Mouse (Mus musculus) urinary bladder, postnatal 14 days (tissue): ENCODE measurements around the gene Ints6l.
"Not testable (repeated sequence)": the region's sequence is repeated elsewhere in the genome, so short reads cannot be mapped to it uniquely, and the experiment has no call there.

ENCODE experiments used
- DNase-seq: peaks from one replicate; pipeline ENCODE4 v3.0.0; 2021; ENCODE audit warnings: low spot score

Gene Ints6l

DNA sequence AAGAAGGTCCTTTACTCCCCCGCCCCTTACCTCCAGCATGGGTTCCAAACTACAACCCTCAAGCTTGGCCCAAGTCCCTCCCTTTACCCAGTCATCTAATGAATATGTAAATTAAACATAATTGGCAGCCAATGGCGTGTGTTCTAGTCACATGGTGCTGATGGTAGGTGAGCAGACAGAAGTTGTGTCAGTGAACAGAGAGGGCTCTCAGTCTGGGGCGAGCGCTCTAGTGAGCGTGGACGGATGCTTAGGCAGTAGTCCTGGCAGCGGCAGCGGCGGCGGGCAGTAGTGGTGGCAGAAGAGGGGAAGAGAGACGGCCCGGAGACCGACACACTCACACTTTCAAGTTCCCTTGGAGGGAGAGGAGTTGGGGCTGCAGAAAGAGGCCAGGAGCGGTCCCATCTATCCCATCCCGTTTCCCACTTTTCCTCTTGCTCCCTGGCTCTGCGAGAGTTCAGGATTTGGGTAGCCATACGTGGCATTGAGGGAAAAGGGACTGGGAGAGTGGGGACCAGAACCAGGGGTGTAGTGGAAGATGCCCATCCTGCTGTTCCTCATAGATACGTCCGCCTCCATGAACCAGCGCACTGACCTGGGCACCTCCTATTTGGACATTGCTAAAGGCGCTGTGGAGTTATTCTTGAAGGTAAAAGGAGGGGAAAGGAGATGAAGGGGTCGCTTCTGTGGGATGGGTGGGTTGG is at the start of gene Ints6l:
TSS of gene Ints6l (plus strand) at position 187 of the 701 bp plus-strand sequence.
- peak; percentile 69 for DNase-seq

DNA sequence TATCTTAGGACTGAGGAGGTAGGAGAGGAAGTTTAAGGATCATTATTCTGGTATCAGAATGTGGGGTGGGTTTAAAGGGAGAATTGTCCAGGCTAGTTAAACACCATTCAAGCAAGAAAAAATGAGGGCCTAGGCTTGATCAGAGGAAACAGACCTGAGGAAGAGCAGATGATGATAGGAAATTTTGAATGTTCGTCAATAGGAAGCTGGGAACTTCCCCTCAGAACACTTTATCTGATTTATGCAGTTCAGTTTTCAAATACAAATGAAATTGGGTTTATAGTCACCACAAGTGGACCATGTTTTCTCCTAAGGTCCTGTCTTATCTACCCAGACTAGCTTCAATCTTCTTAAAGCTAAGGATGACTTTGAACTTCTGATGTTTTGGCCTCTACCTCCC is 49.2 kb upstream of the Ints6l start:
- no peak for DNase-seq

DNA sequence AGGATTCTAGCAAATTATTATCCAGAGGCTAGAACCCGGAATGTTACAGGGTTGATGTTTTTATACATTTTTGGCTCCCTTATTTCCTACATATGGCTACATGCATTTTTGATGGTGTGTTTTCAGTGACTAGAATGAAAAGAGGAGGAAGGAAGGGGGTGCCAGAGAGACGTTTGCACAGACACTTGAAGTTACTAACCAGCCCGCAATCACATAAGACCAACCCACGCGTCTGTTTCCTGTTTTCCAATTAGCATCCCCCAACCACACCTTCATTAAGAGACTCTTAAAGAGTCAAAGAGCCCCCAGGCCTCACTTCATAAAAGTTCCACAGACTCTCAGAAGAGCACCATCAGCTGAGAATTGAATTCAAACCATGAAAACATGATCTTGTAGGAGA is 48.5 kb upstream of the Ints6l start:
- no peak for DNase-seq

DNA sequence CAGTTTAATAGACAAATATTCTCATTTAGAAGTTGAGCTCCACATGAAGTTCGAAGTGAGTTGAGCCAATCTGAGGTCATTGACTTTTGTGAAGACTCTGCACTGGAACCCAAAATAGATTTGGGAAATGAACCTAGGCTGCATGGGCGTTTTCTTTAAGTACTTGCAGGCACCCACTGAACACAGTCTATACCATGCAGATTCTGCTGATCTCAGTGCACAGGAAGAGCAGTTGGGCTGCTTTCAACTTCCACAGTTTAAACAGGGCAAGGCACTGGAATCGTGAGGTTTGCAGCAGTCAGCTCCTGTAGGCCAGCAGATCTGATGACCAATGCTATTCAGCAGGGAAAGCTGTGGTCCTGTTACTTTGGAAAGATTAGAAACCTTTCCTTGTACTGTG is 38.4 kb upstream of the Ints6l start:
- no peak for DNase-seq

DNA sequence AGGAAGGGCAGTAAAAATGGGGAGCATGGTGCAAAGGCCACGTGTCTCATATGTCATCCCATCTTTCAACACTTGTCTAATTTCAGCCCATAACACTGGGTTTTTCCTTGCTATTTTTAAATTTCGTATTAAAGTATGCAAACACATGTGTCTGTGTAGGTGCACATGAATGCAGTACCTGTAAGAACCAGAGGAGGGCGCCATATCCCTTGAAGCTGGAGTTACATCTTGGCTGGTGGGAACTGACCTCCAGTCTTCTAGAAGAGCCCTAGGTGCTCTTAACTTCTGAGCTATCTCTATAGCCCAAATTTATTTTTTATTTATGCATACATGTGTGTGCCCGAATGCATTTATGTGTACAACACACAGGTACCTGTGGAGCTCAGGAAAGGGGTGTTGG is 37.1 kb upstream of the Ints6l start:
- no peak for DNase-seq

DNA sequence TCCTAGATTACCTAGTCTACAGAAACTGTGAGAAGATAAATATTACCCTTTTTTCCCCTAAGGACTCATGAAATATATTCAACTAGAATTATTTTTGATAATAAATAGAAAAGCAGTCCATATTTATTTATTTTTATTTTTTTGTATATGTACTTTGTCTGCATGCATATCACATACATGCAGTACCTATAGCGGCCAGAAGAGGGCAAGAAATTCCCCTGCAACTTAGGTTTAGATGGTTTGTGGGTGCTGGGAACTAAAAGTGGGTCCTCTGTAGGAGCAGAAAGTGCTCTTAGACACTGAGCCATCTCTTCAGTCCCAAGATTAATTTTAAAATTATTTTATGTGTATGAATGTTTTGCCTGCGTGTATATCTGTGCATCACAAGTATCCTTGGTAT is 24.1 kb upstream of the Ints6l start:
- no peak for DNase-seq

DNA sequence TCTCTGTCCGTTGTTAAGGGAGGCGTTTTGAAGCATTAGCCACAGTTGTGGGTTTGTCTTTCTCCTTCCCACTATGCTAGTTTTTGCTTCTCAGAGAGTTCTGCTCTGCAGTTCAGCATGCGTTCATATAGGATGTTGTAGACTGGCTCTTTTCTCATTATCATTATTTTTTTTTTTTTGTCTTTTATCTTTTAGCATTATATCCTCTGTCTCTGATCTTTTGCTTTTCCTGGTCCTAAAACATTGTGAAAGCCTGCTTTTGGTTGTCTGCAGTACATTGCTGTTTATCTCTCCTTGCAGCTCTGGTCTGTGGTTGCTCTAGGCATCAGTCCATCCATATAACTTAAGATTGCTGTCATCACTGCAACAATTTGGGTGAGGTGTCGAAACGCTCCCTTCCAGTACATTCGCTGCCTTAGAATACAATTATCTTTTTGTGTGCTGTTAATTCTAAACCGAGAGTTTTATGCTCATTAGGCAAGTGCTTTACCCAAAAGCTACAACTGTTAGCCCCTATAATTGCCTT is 18.8 kb upstream of the Ints6l start:
- no peak for DNase-seq

DNA sequence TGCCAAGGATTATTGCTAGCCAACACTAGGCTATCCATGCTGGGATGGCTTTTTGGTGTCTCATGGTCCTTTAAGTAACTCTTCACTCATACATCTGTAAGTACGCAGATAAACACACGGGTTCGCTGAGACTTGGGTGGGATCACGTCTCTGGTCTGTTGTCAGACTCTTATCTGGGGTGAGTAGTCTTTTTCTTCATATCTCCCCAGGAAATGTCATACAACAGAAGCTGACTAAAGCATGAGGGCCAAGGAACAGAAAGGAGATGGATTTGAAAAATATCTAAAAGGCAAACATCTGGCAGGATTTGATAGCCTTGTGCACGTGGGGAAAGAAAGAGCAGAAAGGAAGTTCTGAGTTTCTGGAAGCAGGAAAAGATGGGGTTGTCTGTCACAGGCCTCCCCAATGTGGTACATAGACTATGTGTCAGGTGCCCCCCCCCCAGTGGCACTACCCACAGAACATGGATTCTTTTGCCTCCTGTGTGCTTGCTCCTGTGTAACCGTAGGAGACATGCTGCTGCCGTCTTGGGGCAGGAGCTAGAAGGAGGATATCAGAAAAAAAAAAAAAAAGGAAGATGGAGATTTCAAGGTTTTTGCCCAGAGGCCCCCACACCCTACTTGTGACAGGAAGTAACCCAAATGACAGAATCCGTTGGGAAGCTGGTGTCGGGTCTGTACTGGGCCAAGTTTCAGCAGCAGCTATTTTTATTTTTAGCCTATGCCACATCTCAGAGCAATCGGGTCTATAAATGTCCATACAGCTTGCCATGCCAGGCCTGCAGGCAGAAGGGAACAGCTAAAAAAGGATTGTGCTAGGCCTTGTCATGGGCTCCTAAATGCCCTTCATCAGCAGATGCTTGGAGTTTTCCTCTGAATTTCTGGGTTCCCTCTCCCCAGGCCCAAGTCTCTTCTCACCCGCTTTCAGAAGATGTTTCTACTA is 7.9 kb upstream of the Ints6l start:
- DNase-seq = no peak

DNA sequence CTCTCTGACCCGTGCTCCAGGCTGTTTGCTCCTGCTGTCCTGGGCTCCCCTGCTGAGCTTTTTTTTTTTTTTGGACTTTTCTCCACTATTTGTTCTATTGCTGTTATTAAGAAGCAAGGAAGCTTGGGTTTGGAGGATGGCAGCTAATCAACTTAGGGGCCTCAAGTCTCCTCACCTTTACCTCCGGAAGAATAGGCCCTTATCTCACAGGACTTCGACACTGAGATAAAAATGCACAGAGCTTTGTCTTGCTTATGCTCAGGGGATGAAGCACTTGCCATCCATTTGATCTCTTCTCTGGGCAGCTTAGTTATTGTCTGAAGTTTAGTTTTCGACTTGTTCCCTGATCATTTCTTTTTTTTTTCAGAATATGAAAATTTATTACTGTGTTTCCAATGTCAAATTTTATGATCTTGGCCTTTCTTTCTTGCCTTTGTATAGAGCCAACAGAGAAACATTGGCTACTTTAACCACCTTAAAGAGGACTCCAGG is 7.1 kb upstream of the Ints6l start, which contains the start of gene Gm2174:
TSS of gene Gm2174 (plus strand) at position 442 of the 492 bp plus-strand sequence.
- DNase-seq = no peak

DNA sequence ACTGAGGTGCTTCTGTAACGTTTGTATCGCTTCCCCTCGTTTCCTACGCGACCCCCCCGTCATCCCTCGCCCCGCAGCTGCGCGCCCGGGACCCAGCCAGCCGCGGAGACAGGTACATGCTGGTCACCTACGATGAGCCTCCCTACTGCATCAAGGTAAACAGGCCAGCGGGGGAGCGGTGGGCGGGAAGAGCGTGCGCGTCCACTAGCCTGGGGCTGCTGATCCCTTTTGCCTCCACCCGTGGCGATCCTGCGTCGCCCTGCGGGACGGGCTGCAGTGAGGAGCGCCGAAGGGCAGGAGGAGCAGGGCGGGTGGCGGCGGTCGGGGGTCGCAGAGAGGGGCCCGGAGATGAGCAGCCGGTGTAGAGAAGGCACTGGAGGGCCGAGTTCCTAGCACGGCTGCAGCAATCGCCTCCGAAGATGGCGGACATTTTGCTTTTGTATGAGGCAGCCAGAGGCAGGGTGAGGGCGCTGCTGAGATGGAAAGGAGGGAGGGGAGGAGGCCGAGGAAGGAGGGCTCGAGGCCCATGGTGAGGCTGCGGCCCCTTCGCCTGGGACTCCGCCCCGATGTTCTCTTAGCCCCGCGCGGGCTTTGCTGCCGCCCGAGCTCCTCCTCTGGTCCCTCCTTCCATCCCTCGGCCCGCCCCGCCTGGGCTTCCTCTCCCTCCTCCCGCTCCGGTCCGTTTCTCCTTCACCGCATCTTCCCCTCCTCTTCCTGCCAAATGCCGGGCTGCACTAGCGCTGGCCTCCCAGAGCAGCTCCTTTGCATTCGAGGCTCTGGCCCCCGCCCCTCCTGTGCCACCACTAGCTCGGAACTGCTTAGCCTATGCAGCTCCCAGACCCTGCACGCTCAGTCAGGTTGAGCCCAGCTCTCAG is 952 bp downstream of the Ints6l start:
- peak; percentile 88 for DNase-seq

DNA sequence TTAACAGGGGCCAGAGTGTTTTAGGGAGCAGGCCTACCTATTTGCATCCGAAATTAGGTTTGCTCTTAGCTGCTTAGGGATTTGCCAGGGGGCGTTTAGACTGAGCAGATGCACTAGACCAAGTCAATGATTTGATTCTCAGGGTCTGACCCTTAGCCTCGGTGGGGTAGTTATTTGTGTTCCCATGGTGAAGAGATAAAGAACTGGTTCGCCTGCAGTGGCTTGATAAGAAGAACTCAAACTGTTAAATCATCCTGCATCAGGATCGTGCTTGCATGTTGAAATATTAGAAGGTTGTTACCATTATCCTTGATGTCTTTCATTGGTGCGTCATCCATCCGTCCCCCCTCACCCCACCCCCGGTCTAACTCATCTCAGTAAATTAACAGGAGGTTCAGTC is 1.7 kb downstream of the Ints6l start:
- DNase-seq = no peak

DNA sequence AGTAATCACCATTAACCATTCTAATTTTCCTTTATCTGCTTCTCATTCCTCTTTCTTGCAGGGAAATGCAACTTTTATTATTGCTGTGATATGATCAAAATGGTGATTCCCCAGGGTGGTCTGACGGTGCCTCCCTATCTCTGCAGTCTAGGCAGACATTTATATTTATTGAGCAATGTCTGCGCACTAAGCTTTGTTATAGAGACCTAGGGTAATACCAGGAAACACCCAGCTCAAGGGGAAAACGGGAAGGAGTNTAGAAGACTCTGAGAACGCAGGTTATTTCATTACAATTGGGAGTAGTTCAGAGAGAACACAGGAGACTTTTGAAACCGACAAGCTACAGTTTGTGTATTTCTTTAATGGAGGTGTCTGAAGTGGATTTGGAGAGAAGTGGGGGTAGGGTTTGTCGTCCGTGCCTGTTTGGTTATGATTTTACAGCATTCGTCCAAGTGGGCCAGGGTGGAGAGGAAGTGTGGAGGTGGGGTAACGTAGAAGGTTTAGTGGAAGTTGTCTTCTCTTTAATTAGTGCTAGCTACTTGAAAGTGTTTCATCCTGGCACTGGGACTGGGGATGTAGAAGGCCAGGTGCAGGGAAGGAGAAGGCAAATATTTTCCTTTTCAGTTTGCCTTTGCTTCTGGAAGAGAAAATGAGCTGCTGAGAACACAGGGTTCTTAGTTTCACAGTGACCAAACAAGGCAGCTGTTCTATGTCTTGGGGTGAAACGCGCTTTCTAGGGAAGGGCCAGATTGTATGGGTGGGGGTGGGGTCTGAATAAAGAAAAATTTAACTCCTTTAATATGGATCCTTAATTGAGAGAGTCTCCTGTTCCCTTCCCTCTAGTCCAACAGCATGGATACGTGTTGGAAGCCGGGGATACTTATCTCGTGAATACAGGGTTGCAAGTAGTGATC is 7.6 kb downstream of the Ints6l start:
- DNase-seq = no peak

DNA sequence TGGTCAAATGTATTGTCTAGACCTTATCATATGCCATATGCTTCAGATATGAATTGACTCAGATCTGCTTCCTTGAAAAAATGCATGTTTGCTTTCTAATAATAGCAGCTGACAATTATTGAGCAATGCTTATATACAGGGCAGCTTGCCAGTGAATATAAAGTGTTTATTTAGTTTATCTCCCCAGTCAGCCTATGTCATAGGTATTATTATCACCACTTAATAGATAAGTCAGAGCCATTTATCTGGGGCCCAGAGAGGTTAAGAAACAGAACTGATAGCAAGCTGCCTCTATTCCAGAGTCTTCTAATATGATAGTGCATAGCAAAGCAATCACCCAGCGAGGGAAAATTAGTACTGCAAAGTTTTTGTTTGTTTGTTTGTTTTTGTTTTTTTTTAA is 10.2 kb downstream of the Ints6l start:
- no peak for DNase-seq

DNA sequence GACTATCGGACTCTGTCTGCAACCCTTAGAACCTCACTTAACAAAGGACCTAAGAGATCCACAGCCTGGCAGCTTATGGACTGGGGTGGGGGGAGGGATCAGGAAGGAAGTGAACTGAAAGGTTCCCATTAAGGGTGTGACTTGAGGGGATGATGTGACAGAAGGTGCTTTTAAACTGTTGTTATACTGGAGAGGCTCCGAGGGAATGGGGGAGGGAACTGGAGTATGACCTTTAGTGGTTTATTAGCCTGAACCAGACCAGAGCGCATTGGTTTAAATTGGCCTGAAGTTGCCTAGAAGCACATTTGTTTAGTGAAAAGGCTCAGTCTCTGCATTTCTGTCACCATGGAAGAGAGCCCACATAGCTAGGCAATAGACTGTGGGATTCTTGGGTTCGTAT is 13.0 kb downstream of the Ints6l start:
- no peak for DNase-seq

DNA sequence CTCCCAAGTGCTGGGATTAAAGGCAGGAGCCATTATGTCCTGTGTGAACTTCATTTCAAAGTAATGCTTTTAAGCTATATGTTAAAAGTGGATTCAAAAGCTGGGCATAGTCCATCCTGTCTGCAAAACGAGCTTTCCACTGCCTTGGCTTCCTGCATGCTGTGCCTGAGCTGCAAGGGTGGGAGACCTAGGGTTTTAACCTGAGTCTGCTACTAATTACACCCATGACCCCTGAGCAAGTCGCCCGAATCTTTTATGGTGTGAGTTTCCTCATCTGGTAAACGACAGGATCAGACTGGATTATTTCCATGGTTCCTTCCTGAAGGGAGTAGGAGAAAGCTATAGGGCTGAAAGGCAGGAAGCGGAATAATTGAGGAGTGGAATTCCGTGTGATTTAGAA is 13.8 kb downstream of the Ints6l start:
- DNase-seq = no peak

DNA sequence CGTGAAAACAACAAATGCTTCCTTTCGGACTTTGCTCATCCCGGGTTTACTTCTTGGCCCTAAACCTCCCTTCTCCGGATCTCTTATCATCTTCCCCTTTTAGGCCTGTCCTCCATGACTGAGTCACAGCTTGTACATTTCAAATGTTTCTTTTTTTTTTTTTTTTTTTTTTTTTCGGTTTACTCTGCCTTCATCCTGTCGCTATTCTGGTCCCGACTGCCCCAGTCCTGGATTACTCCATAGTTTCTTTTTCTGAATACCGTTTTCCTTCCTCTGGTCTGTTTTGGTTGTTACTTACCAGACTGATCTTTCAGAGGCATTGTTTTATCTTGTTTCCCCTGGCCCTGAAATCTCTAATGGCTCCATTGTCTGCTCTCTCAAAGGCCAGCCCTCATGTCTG is 19.4 kb downstream of the Ints6l start:
- DNase-seq = no peak

DNA sequence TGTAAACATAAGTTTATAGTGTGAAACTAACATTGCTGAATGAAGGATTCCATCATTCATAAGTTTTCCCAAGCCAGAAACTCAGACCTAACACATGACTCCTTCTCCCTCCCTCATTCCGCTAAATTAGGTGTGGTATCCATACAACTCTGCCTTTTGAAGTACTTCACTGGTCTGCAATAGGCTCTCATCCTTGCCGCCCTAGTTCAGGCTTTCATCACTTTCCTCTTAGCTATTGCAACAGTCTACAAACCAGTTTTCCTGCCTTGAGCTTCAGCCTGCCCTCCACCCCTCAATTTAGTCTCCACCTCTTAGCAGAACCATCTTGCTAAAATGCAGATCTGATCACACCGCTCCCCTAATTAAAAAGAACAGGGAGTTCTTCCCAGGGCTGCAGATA is 22.9 kb downstream of the Ints6l start:
- DNase-seq = no peak

DNA sequence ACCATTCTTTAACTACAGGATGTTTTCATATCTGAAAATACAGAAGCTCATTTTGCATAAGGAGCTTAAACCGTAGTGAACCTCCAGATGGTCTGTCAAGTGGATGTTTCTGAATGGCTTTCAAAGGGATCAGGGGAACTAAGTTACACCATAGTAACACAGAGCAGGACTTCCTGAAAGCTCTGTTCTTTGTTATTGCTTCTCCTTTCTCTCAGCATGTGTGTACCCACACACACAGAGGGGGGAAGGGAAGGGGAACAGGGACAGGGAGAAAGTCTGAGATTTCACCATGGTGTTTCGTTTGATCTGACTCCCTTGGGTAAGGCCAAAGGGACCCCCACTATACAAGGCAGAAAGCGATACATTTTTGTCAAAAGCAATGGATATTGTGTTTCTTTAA is 27.2 kb downstream of the Ints6l start:
- no peak for DNase-seq

DNA sequence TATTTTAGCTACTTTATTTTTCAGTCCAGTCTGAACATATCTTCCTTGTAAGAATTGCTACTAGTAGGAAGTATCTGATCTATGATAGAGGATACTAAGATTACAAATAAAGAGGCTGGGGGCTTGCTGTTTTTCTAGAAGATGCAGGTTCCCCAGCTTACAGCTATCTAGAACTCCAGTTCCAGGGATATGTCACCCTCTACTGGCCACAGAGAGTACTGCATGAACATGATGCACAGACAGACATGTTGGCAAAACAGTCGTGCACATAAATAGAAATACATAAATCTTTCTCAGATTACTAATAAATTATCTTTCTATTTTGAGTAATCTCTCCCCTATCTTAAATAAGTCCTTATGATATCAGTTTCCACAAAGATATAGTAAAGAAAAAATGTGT is 35.1 kb downstream of the Ints6l start:
- DNase-seq = peak; percentile 79

DNA sequence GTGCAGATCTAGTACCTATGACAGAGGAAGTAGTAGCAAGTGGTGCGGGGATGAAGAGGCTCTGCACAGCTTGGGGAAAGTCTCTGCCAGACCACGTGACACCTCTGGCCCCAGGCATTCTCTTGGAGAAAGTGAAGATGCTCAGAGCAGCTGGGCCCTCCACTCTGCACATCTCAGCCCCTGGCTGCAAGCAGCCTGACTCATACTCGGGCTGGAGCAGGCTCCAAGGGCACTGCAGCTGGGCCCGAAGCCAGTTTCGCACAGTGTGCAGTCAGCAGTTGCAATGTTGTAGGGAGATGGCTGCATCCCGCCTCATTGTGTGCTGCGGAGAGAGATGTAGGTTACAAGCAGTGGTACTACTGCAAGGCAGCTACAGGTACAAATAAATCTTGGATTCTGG is 42.6 kb downstream of the Ints6l start:
- DNase-seq = peak; percentile 2

DNA sequence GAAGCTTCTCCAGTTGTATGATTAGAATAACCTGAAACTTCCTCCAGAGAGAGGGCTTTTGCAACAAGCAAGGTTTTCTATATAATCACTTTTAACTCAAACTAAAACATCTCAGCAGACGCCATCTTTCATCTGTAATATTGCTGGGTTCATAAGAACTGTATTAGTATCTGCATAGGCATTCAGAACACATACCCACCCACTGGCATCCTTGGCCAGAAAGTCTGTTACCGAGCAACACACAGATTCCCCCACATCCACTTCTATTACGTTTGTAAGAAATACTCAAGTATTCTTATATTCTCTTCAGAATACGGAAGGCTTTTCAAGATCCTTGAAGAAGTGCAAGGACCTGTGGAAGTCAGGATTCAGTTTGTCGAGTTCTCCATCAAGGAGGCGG is 69.8 kb downstream of the Ints6l start, which contains the start of gene Gm10477:
TSS of gene Gm10477 (plus strand) at position 301 of the 400 bp plus-strand sequence.
- not testable (repeated sequence) for DNase-seq
